Mouse (Mus musculus) v-Abl transformed pro-B cells (cell line): ENCODE data around the gene Scgb2b12.
"Not testable (repeated sequence)": the region's sequence is repeated elsewhere in the genome, so short reads cannot be mapped to it uniquely, and the experiment has no call there.

ENCODE experiments used
- in situ Hi-C, 2 experiments: fragments of 400-800 bp; cut with MboI; formaldehyde crosslinking; loops; one replicate each; pipeline ENCODE4 v1.15.1; 2025; ENCODE audit not compliant: unreplicated experiment in 2 of 2

Scgb2b12 gene

DNA sequence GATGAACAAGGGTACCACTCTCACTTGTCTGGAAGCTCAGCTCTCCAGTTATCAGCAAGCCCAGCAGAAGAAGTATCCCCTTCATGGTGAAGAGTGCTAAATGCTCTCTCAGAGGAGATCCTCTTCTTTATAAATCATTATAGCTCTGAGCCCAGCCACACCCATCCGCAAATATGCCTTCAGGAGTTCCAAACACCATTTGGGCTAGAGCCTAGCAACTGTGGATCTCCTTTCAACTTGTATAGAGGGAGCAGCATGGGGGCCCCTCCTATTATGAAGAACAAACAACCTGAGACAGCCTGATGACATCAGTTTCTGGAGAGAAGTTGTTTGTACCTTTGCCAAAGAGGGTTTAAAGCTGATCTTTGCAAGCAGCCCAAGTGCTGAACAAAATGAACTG lies at the start of gene Scgb2b12:
Scgb2b12 (minus strand) TSS at position 101 of the 400 bp plus-strand sequence.
- in situ Hi-C loops: loop anchor here in 1 of 2 experiments (10.0 kb wide), 1 partner anchor 968 kb away; no protein-coding TSS in a partner anchor

DNA sequence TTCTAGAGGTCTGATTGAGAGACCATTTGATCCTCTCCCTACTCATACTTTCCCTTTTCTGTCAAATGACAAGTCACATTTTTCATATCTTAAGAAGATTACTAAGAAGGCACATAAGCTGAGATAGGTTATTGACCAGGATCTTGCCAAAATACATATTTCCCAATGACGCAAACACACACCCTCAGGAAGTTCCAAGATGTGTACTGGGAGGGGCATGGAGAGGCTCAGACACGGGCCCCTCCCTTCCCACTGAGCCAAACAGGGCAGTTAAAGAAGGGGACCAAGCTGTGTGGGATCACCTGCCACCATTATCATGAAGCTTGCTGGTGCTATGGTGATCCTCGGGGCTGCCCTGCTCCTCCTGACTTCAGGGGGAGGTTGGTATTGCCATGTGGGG lies 6.8 kb upstream of the Scgb2b12 start, which contains the start of gene Scgb1b12:
Scgb1b12 (plus strand) TSS at position 301 of the 400 bp plus-strand sequence.
- in situ Hi-C loops: not testable (repeated sequence)
